25 mouse cellular contexts compared by ENCODE assay signal in genomic region chr1:170607231-170607917, GRCm38 (mm10).
"Had no signal": no experiment of that assay in that cellular context is flagged by ENCODE, and none has a peak within 500 bp of the region (broad histone marks: within the 10 kb centered on the region; RNA-seq: fewer than 3 reads in every experiment).

No protein-coding gene starts in this region.

- ATAC-seq: forebrain, postnatal 0 days; hindbrain, postnatal 0 days; intestine, embryonic 16.5 days had no signal

- H3K9ac ChIP-seq: forebrain, postnatal 0 days; heart, embryonic 13.5 days; heart, embryonic 15.5 days; hindbrain, embryonic 13.5 days; hindbrain, embryonic 15.5 days; kidney, embryonic 15.5 days; limb, embryonic 12.5 days had no signal

- DNase-seq: forebrain, postnatal 0 days; gastrocnemius, postnatal 14 days; gastrocnemius, postnatal 36 days; heart, adult 11 months; heart, adult 2 months; heart, postnatal 14 days; heart, postnatal 36 days; kidney, adult 11 months; kidney, adult 2 months; kidney, adult 9 months; kidney, postnatal 14 days; kidney, postnatal 36 days; layer of hippocampus, adult 9-11 months; layer of hippocampus, postnatal 36 days; left cerebral cortex, postnatal 4 days had no signal

- H3K9me3 ChIP-seq: heart, embryonic 13.5 days; heart, embryonic 15.5 days; hindbrain, embryonic 13.5 days; hindbrain, embryonic 15.5 days; kidney, embryonic 15.5 days; limb, embryonic 12.5 days had no signal

- H3K27me3 ChIP-seq: heart, embryonic 13.5 days; heart, embryonic 15.5 days; hindbrain, embryonic 13.5 days; hindbrain, embryonic 15.5 days; kidney, embryonic 15.5 days had no signal

- H3K4me1 ChIP-seq: hindbrain, embryonic 13.5 days; hindbrain, embryonic 15.5 days; kidney, embryonic 15.5 days had no signal

- H3K36me3 ChIP-seq: heart, embryonic 13.5 days; heart, embryonic 15.5 days; hindbrain, embryonic 13.5 days; hindbrain, embryonic 15.5 days; kidney, embryonic 15.5 days; limb, embryonic 12.5 days had no signal

- H3K4me2 ChIP-seq: heart, embryonic 11.5 days; heart, embryonic 13.5 days; heart, embryonic 15.5 days; hindbrain, embryonic 13.5 days; hindbrain, embryonic 15.5 days; kidney, embryonic 15.5 days; limb, embryonic 12.5 days had no signal

- H3K4me3 ChIP-seq: heart, adult 2 months; heart, embryonic 13.5 days; heart, embryonic 15.5 days; hindbrain, embryonic 13.5 days; hindbrain, embryonic 15.5 days; kidney, embryonic 15.5 days; limb, embryonic 12.5 days had no signal

- H3K27ac ChIP-seq: heart, adult 2 months; heart, embryonic 13.5 days; heart, embryonic 15.5 days; hindbrain, embryonic 13.5 days; hindbrain, embryonic 15.5 days; hindbrain, postnatal 0 days; kidney, embryonic 15.5 days; kidney, postnatal 0 days; limb, embryonic 12.5 days had no signal
